17 mouse cellular contexts compared by ENCODE assay signal in genomic region chr16:76215558-76215957, GRCm38 (mm10).
DNase-seq lines count a peak whose midpoint lies in the region; ATAC-seq lines count a peak whose summit lies in the region.
"Had no signal": no experiment of that assay in that cellular context is flagged by ENCODE, and none has a peak within 500 bp of the region (broad histone marks: within the 10 kb centered on the region; RNA-seq: fewer than 3 reads in every experiment).

No protein-coding gene starts in this region.

- H3K36me3 ChIP-seq in kidney, embryonic 14.5 days (ENCODE audit: control insufficient read depth, insufficient read depth, low read length): no peaks in the 10 kb centered on the region
- H3K36me3 ChIP-seq in lung, embryonic 15.5 days: no peaks in the 10 kb centered on the region
- H3K36me3 ChIP-seq in embryonic facial prominence, embryonic 15.5 days: no peaks in the 10 kb centered on the region
- H3K36me3 ChIP-seq: embryonic facial prominence, embryonic 12.5 days; limb, embryonic 13.5 days; neural tube, embryonic 15.5 days had no signal

- H3K4me2 ChIP-seq in kidney, embryonic 14.5 days (replicated peaks; ENCODE audit: low read depth, low read length): no peak overlapping the region
- 0 out of 2 replicates have a peak overlapping the region, but pooled peaks have one; percentile 36 for H3K4me2 ChIP-seq in lung, embryonic 15.5 days
- H3K4me2 ChIP-seq in embryonic facial prominence, embryonic 15.5 days (replicated peaks): no peak overlapping the region
- H3K4me2 ChIP-seq: embryonic facial prominence, embryonic 12.5 days; limb, embryonic 13.5 days; neural tube, embryonic 15.5 days had no signal

- peak overlapping the region; percentile 15; the same call in 1 of the 2 replicates for H3K27ac ChIP-seq in kidney, embryonic 14.5 days (ENCODE audit: low read depth, low read length)
- H3K27ac ChIP-seq in lung, embryonic 15.5 days: no peak overlapping the region
- H3K27ac ChIP-seq in embryonic facial prominence, embryonic 15.5 days (replicated peaks): 0 out of 2 replicates have a peak overlapping the region, but pooled peaks have one; percentile 28
- H3K27ac ChIP-seq: embryonic facial prominence, embryonic 12.5 days; limb, embryonic 13.5 days; liver, embryonic 14.5 days; neural tube, embryonic 15.5 days had no signal

- peak; percentile 87 for DNase-seq in heart, adult 11 months
- DNase-seq in heart, adult 9 months (ENCODE audit: low spot score in 2 of 2): no peak
- DNase-seq in kidney, adult 11 months: no peak
- no peak for DNase-seq in lung, postnatal 4 days
- DNase-seq: right cerebral cortex, postnatal 4 days had no signal

- no peaks in the 10 kb centered on the region for H3K27me3 ChIP-seq in kidney, embryonic 14.5 days (ENCODE audit: control insufficient read depth, insufficient read depth, low read length)
- H3K27me3 ChIP-seq in lung, embryonic 15.5 days: no peaks in the 10 kb centered on the region
- H3K27me3 ChIP-seq in embryonic facial prominence, embryonic 15.5 days: no peaks in the 10 kb centered on the region
- H3K27me3 ChIP-seq: embryonic facial prominence, embryonic 12.5 days; limb, embryonic 13.5 days; neural tube, embryonic 15.5 days had no signal

- no peak overlapping the region for H3K9ac ChIP-seq in kidney, embryonic 14.5 days (ENCODE audit: low read depth, low read length)
- H3K9ac ChIP-seq in lung, embryonic 15.5 days: no peak overlapping the region
- H3K9ac ChIP-seq in embryonic facial prominence, embryonic 15.5 days: no peak overlapping the region
- H3K9ac ChIP-seq: embryonic facial prominence, embryonic 12.5 days; limb, embryonic 13.5 days; liver, embryonic 14.5 days; neural tube, embryonic 15.5 days had no signal

- H3K9me3 ChIP-seq in kidney, embryonic 14.5 days (ENCODE audit: control insufficient read depth, low read length): no peaks in the 10 kb centered on the region
- no peaks in the 10 kb centered on the region for H3K9me3 ChIP-seq in lung, embryonic 15.5 days
- H3K9me3 ChIP-seq in embryonic facial prominence, embryonic 15.5 days (replicated peaks): no peaks in the 10 kb centered on the region
- H3K9me3 ChIP-seq: embryonic facial prominence, embryonic 12.5 days; limb, embryonic 13.5 days; neural tube, embryonic 15.5 days had no signal

- ATAC-seq in kidney, embryonic 14.5 days (ENCODE audit: low FRiP score, low TSS enrichment): no peak
- ATAC-seq in lung, embryonic 15.5 days (ENCODE audit: borderline replicate concordance, extremely low read depth, low FRiP score, low TSS enrichment): no peak
- no peak for ATAC-seq in embryonic facial prominence, embryonic 15.5 days (ENCODE audit: insufficient number of reproducible peaks, low FRiP score, low TSS enrichment, low read depth)
- ATAC-seq in megakaryocyte progenitor cell, adult 5-6 weeks (replicated peaks; ENCODE audit: poor library complexity): no peak
- ATAC-seq: forebrain, embryonic 16.5 days; hindbrain, embryonic 16.5 days; intestine, embryonic 16.5 days; midbrain, embryonic 16.5 days had no signal

- WGBS in kidney, embryonic 14.5 days: 65% methylated on average over 5 of the region's 5 CpGs
- WGBS in lung, embryonic 15.5 days: 55% methylated on average over 5 of the region's 5 CpGs
- 52% methylated on average over 5 of the region's 5 CpGs for WGBS in embryonic facial prominence, embryonic 15.5 days

- no peaks in the 10 kb centered on the region for H3K4me1 ChIP-seq in kidney, embryonic 14.5 days (ENCODE audit: control insufficient read depth, insufficient read depth, low read length)
- H3K4me1 ChIP-seq in lung, embryonic 15.5 days: peaks cover 5% of the 10 kb centered on the region
- no peaks in the 10 kb centered on the region; the same call in 1 of the 2 replicates for H3K4me1 ChIP-seq in embryonic facial prominence, embryonic 15.5 days
- H3K4me1 ChIP-seq: embryonic facial prominence, embryonic 12.5 days; limb, embryonic 13.5 days; neural tube, embryonic 15.5 days had no signal

- H3K4me3 ChIP-seq in kidney, embryonic 14.5 days (ENCODE audit: low read length): no peak overlapping the region
- H3K4me3 ChIP-seq in lung, embryonic 15.5 days: no peak overlapping the region
- H3K4me3 ChIP-seq in embryonic facial prominence, embryonic 15.5 days (replicated peaks): no peak overlapping the region
- H3K4me3 ChIP-seq: embryonic facial prominence, embryonic 12.5 days; limb, embryonic 13.5 days; neural tube, embryonic 15.5 days had no signal
